Mouse (Mus musculus): ENCODE data around the gene Rho. TPM values are rescaled to one million over a fixed set of nuclear protein-coding genes. Genes with fewer than 3 reads are reported as not detected.

Rho gene
- polyA plus RNA-seq, 1 experiment from 2014 or later, result 0.16 TPM

DNA sequence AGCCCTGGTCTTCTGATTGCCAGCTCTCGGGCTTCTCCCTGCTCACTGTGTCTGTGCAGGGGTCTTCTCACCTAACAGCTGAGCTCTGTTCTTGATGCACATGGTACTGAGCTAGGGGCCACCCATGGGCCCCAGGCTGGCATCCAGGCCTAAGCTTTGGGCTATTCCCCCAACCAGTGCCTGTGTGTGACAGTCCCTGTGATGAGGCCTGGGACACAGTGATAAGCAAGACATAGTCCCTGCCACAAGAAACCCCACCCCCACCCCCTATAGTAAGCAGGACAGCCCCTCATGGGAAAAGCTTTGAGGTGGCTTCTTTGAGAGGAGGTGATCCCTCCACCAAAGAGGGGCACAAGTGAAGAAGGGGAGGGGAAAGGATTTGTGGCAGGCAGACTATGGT is 12.9 kb upstream of the Rho start:
- no peak overlapping the region for H3K9ac ChIP-seq (ENCODE audit: low read depth, low read length)
- WGBS (ENCODE audit: insufficient replicate concordance), result 95% methylated on average over 1 of the region's 1 CpGs
- H3K4me3 ChIP-seq (ENCODE audit: low read depth, low read length), result no peak overlapping the region
- H3K4me1 ChIP-seq (ENCODE audit: control insufficient read depth, insufficient read depth, low read length), result peaks cover 40% of the 10 kb centered on the region
- no peak overlapping the region for H3K4me2 ChIP-seq
- H3K36me3 ChIP-seq (ENCODE audit: control insufficient read depth, insufficient read depth, low read length), result no peaks in the 10 kb centered on the region
- ATAC-seq (replicated peaks; ENCODE audit: insufficient number of reproducible peaks, low FRiP score, low TSS enrichment), result no peak
- no peaks in the 10 kb centered on the region for H3K9me3 ChIP-seq (replicated peaks; ENCODE audit: control insufficient read depth, low read length)
- H3K27ac ChIP-seq (ENCODE audit: low read depth, low read length), result no peak overlapping the region
- H3K27me3 ChIP-seq (ENCODE audit: control insufficient read depth, insufficient read depth, low read length), result no peaks in the 10 kb centered on the region

- peaks cover 39% of the 10 kb centered on the region for H3K4me1 ChIP-seq (ENCODE audit: control insufficient read depth, insufficient read depth, low read length)
- no peak for ATAC-seq (replicated peaks; ENCODE audit: insufficient number of reproducible peaks, low FRiP score, low TSS enrichment)
- no peaks in the 10 kb centered on the region for H3K9me3 ChIP-seq (replicated peaks; ENCODE audit: control insufficient read depth, low read length)
- no peaks in the 10 kb centered on the region for H3K36me3 ChIP-seq (ENCODE audit: control insufficient read depth, insufficient read depth, low read length)
- H3K9ac ChIP-seq (ENCODE audit: low read depth, low read length), result no peak overlapping the region
- 77% methylated on average over 5 of the region's 5 CpGs for WGBS (ENCODE audit: insufficient replicate concordance)
- no peak overlapping the region for H3K27ac ChIP-seq (ENCODE audit: low read depth, low read length)
- H3K4me3 ChIP-seq (ENCODE audit: low read depth, low read length), result no peak overlapping the region
- H3K4me2 ChIP-seq, result no peak overlapping the region
- H3K27me3 ChIP-seq (ENCODE audit: control insufficient read depth, insufficient read depth, low read length), result no peaks in the 10 kb centered on the region
Observed at GRCm38 (mm10) chr6:115919876-115920275, 11.7 kb upstream of the Rho start.

GRCm38 (mm10) chr6:115924829-115925228 is 6.7 kb upstream of the Rho start:
- 32% methylated on average over 6 of the region's 6 CpGs for WGBS (ENCODE audit: insufficient replicate concordance)
- Histone ChIP-seq H3K4me3 (ENCODE audit: low read depth, low read length) (no peak overlapping the region), H3K4me1 (ENCODE audit: control insufficient read depth, insufficient read depth, low read length) (peaks cover 27% of the 10 kb centered on the region), H3K36me3 (ENCODE audit: control insufficient read depth, insufficient read depth, low read length) (no peaks in the 10 kb centered on the region), H3K27me3 (ENCODE audit: control insufficient read depth, insufficient read depth, low read length) (no peaks in the 10 kb centered on the region), H3K9ac (ENCODE audit: low read depth, low read length) (no peak overlapping the region), H3K9me3 (replicated peaks; ENCODE audit: control insufficient read depth, low read length) (no peaks in the 10 kb centered on the region), H3K4me2 (peak overlapping the region; percentile 1; the same call in 1 of the 2 replicates), H3K27ac (ENCODE audit: low read depth, low read length) (0 out of 2 replicates have a peak overlapping the region, but pooled peaks have one; percentile 50)
- ATAC-seq (replicated peaks; ENCODE audit: insufficient number of reproducible peaks, low FRiP score, low TSS enrichment), result peak; percentile 62

GRCm38 (mm10) chr6:115926416-115926815 is 5.1 kb upstream of the Rho start:
- Histone ChIP-seq H3K27ac (ENCODE audit: low read depth, low read length) (no peak overlapping the region), H3K4me3 (ENCODE audit: low read depth, low read length) (no peak overlapping the region), H3K9me3 (replicated peaks; ENCODE audit: control insufficient read depth, low read length) (no peaks in the 10 kb centered on the region), H3K4me1 (ENCODE audit: control insufficient read depth, insufficient read depth, low read length) (peaks cover 30% of the 10 kb centered on the region), H3K36me3 (ENCODE audit: control insufficient read depth, insufficient read depth, low read length) (no peaks in the 10 kb centered on the region), H3K4me2 (no peak overlapping the region), H3K27me3 (ENCODE audit: control insufficient read depth, insufficient read depth, low read length) (no peaks in the 10 kb centered on the region), H3K9ac (ENCODE audit: low read depth, low read length) (no peak overlapping the region)
- WGBS (ENCODE audit: insufficient replicate concordance), result 85% methylated on average over 10 of the region's 10 CpGs
- no peak for ATAC-seq (replicated peaks; ENCODE audit: insufficient number of reproducible peaks, low FRiP score, low TSS enrichment)

DNA sequence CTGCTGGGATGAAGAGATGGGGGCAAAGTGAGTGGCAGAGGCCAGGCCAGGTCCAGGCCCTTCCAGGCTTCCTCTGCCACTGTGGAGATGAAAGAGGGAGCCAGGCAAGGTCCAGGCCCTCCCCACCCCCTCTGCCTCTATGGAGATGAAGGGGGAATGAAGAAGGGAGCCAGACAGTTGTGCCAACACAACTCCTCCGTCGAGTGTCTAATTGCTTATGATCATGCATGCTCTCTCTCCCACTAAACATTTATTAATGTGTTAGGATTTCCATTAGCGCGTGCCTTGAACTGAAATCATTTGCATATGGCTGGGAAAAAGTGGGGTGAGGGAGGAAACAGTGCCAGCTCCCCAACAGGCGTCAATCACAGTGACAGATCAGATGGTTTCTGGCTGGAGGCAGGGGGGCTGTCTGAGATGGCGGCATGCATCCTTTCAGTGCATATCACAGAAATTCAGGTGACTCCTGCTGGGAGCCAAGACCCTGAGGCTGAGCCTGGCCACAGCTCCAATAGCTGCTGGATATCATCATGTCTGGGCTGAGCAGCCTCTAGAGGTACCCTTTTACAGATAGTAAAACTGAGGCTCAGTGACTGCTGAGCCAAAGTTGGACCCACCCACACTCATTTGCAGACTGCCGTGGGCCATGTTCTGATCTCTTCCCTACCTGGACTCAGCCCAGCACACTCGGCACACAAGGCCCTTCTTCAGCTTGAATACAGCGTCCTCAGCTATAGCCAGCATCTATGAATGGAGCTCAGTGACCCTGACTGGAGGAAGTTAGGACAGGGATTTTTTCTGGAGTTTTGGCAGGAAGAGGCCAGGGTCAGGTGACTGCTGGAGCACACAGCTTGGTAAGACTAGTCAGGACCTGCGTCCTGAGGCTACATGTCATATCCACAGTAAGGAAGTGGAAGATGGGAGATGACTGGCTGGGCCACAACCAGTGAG is 4.0 kb upstream of the Rho start:
- 80% methylated on average over 10 of the region's 10 CpGs for WGBS (ENCODE audit: insufficient replicate concordance)

DNA sequence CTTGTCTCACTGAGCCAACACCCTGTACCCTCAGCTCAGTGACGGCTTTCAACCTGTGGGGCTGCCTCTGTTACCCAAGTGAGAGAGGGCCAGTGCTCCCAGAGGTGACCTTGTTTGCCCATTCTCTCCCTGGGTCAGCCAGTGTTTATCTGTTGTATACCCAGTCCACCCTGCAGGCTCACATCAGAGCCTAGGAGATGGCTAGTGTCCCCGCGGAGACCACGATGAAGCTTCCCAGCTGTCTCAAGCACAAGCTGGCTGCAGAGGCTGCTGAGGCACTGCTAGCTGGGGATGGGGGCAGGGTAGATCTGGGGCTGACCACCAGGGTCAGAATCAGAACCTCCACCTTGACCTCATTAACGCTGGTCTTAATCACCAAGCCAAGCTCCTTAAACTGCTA is 1.5 kb upstream of the Rho start:
- Histone ChIP-seq H3K9me3 (replicated peaks; ENCODE audit: control insufficient read depth, low read length) (no peaks in the 10 kb centered on the region), H3K4me2 (no peak overlapping the region), H3K9ac (ENCODE audit: low read depth, low read length) (peak overlapping the region; percentile 48; the same call in 1 of the 2 replicates), H3K36me3 (ENCODE audit: control insufficient read depth, insufficient read depth, low read length) (no peaks in the 10 kb centered on the region), H3K27ac (ENCODE audit: low read depth, low read length) (no peak overlapping the region), H3K4me1 (ENCODE audit: control insufficient read depth, insufficient read depth, low read length) (peaks cover 23% of the 10 kb centered on the region), H3K4me3 (ENCODE audit: low read depth, low read length) (no peak overlapping the region), H3K27me3 (ENCODE audit: control insufficient read depth, insufficient read depth, low read length) (no peaks in the 10 kb centered on the region)
- WGBS (ENCODE audit: insufficient replicate concordance), result 41% methylated on average over 5 of the region's 5 CpGs
- ATAC-seq (replicated peaks; ENCODE audit: insufficient number of reproducible peaks, low FRiP score, low TSS enrichment), result no peak

More for the DNA sequence above, 4.0 kb upstream of the Rho start:
- H3K4me1 ChIP-seq (ENCODE audit: control insufficient read depth, insufficient read depth, low read length), result peaks cover 33% of the 10 kb centered on the region
- H3K4me2 ChIP-seq, result no peak overlapping the region
- H3K36me3 ChIP-seq (ENCODE audit: control insufficient read depth, insufficient read depth, low read length), result no peaks in the 10 kb centered on the region
- H3K9ac ChIP-seq (ENCODE audit: low read depth, low read length), result no peak overlapping the region
- no peak for ATAC-seq (replicated peaks; ENCODE audit: insufficient number of reproducible peaks, low FRiP score, low TSS enrichment)
- H3K27me3 ChIP-seq (ENCODE audit: control insufficient read depth, insufficient read depth, low read length), result no peaks in the 10 kb centered on the region
- no peak overlapping the region for H3K27ac ChIP-seq (ENCODE audit: low read depth, low read length)
- H3K9me3 ChIP-seq (replicated peaks; ENCODE audit: control insufficient read depth, low read length), result no peaks in the 10 kb centered on the region
- no peak overlapping the region for H3K4me3 ChIP-seq (ENCODE audit: low read depth, low read length)

DNA sequence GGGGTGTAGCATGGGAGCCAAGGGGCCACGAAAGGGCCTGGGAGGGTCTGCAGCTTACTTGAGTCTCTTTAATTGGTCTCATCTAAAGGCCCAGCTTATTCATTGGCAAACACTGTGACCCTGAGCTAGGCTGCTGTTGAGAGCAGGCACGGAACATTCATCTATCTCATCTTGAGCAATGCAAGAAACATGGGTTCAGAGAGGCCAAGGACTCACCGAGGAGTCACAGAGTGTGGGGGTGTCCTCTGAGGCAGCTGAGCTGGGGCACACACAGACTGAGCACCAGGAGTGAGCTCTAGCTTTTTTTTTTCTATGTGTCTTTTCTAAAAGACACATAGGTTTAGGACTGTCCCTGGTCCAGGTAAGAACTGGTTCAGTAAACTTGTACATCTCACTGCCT is 843 bp downstream of the Rho start:
- Histone ChIP-seq H3K4me3 (ENCODE audit: low read depth, low read length) (no peak overlapping the region), H3K4me1 (ENCODE audit: control insufficient read depth, insufficient read depth, low read length) (peaks cover 16% of the 10 kb centered on the region), H3K27me3 (ENCODE audit: control insufficient read depth, insufficient read depth, low read length) (no peaks in the 10 kb centered on the region), H3K4me2 (no peak overlapping the region), H3K36me3 (ENCODE audit: control insufficient read depth, insufficient read depth, low read length) (no peaks in the 10 kb centered on the region), H3K27ac (ENCODE audit: low read depth, low read length) (no peak overlapping the region), H3K9ac (ENCODE audit: low read depth, low read length) (no peak overlapping the region), H3K9me3 (replicated peaks; ENCODE audit: control insufficient read depth, low read length) (no peaks in the 10 kb centered on the region)
- WGBS (ENCODE audit: insufficient replicate concordance), result 81% methylated on average over 3 of the region's 3 CpGs
- no peak for ATAC-seq (replicated peaks; ENCODE audit: insufficient number of reproducible peaks, low FRiP score, low TSS enrichment)

DNA sequence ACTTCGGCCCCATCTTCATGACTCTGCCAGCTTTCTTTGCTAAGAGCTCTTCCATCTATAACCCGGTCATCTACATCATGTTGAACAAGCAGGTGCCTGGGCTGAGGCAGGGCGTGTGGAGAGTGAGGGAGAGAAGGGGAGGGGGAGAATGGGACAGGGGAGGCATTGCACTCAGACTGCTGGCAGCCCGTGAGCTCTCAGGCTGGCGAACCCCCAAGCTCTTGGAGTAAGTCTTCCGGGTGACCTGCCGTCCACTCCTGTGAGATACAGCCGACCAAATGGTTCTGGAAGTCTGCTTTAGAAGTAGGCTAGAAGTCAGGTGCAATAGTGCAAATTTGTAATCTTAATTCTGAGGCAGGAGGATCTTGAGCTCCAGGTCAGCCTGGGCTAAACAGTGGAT is 4.0 kb downstream of the Rho start:
- WGBS (ENCODE audit: insufficient replicate concordance), result 71% methylated on average over 8 of the region's 8 CpGs
- Histone ChIP-seq H3K9me3 (replicated peaks; ENCODE audit: control insufficient read depth, low read length) (no peaks in the 10 kb centered on the region), H3K4me3 (ENCODE audit: low read depth, low read length) (no peak overlapping the region), H3K9ac (ENCODE audit: low read depth, low read length) (no peak overlapping the region), H3K27me3 (ENCODE audit: control insufficient read depth, insufficient read depth, low read length) (no peaks in the 10 kb centered on the region), H3K36me3 (ENCODE audit: control insufficient read depth, insufficient read depth, low read length) (no peaks in the 10 kb centered on the region), H3K27ac (ENCODE audit: low read depth, low read length) (no peak overlapping the region), H3K4me1 (ENCODE audit: control insufficient read depth, insufficient read depth, low read length) (peaks cover 6% of the 10 kb centered on the region), H3K4me2 (no peak overlapping the region)
- ATAC-seq (replicated peaks; ENCODE audit: insufficient number of reproducible peaks, low FRiP score, low TSS enrichment), result no peak

- Histone ChIP-seq H3K4me3 (ENCODE audit: low read depth, low read length) (no peak overlapping the region), H3K9ac (ENCODE audit: low read depth, low read length) (no peak overlapping the region), H3K4me2 (no peak overlapping the region), H3K27me3 (ENCODE audit: control insufficient read depth, insufficient read depth, low read length) (no peaks in the 10 kb centered on the region), H3K27ac (ENCODE audit: low read depth, low read length) (no peak overlapping the region), H3K4me1 (ENCODE audit: control insufficient read depth, insufficient read depth, low read length) (peaks cover 14% of the 10 kb centered on the region), H3K36me3 (ENCODE audit: control insufficient read depth, insufficient read depth, low read length) (no peaks in the 10 kb centered on the region), H3K9me3 (replicated peaks; ENCODE audit: control insufficient read depth, low read length) (no peaks in the 10 kb centered on the region)
- no peak for ATAC-seq (replicated peaks; ENCODE audit: insufficient number of reproducible peaks, low FRiP score, low TSS enrichment)
- WGBS (ENCODE audit: insufficient replicate concordance), result 81% methylated on average over 2 of the region's 2 CpGs
Observed at GRCm38 (mm10) chr6:115938011-115938410, 6.5 kb downstream of the Rho start.
